Mouse (Mus musculus): Measurements from ENCODE around the gene Jade3.
"Not testable (repeated sequence)": the region's sequence is repeated elsewhere in the genome, so short reads cannot be mapped to it uniquely, and the experiment has no call there.

Gene Jade3

GRCm38 (mm10) chrX:20425140-20425838 is at the start of gene Jade3:
Jade3 (plus strand) TSS chrX:20425688.
- DNase-seq, result peak; percentile 75

GRCm38 (mm10) chrX:20379347-20380014 is 46.0 kb upstream of the Jade3 start:
- no peak for DNase-seq

- no peak for DNase-seq
Observed at GRCm38 (mm10) chrX:20382260-20382659, 43.2 kb upstream of the Jade3 start.

- no peak for DNase-seq
Observed at GRCm38 (mm10) chrX:20387006-20387405, 38.5 kb upstream of the Jade3 start.

- not testable (repeated sequence) for DNase-seq
Observed at GRCm38 (mm10) chrX:20391964-20392363, 33.5 kb upstream of the Jade3 start.

GRCm38 (mm10) chrX:20392942-20393341 is 32.5 kb upstream of the Jade3 start:
- no peak for DNase-seq

GRCm38 (mm10) chrX:20404068-20404467 is 21.4 kb upstream of the Jade3 start:
- no peak for DNase-seq

GRCm38 (mm10) chrX:20406909-20407308 is 18.6 kb upstream of the Jade3 start:
- no peak for DNase-seq

- no peak for DNase-seq
Observed at GRCm38 (mm10) chrX:20407676-20408075, 17.8 kb upstream of the Jade3 start.

- no peak for DNase-seq
Observed at GRCm38 (mm10) chrX:20411382-20411781, 14.1 kb upstream of the Jade3 start.

GRCm38 (mm10) chrX:20412221-20412620 is 13.3 kb upstream of the Jade3 start:
- DNase-seq, result no peak

- no peak for DNase-seq
Observed at GRCm38 (mm10) chrX:20414885-20415622, 10.4 kb upstream of the Jade3 start.

- no peak for DNase-seq
Observed at GRCm38 (mm10) chrX:20418461-20418860, 7.0 kb upstream of the Jade3 start.

- no peak for DNase-seq
Observed at GRCm38 (mm10) chrX:20419536-20419935, 6.0 kb upstream of the Jade3 start.

- DNase-seq, result peak; percentile 33
Observed at GRCm38 (mm10) chrX:20425839-20426449, 456 bp downstream of the Jade3 start.

GRCm38 (mm10) chrX:20483213-20483612 is 57.7 kb downstream of the Jade3 start:
- DNase-seq, result no peak

GRCm38 (mm10) chrX:20497682-20498081 is 72.2 kb downstream of the Jade3 start:
- DNase-seq, result no peak

- DNase-seq, result no peak
Observed at GRCm38 (mm10) chrX:20520290-20520939, 94.9 kb downstream of the Jade3 start.

GRCm38 (mm10) chrX:20521578-20521977 is 96.1 kb downstream of the Jade3 start:
- DNase-seq, result no peak

GRCm38 (mm10) chrX:20532621-20533020 is 107.1 kb downstream of the Jade3 start:
- DNase-seq, result no peak

GRCm38 (mm10) chrX:20543867-20544266 is 118.4 kb downstream of the Jade3 start:
- DNase-seq, result no peak

GRCm38 (mm10) chrX:20547609-20548008 is 122.1 kb downstream of the Jade3 start:
- DNase-seq, result no peak
